Mouse (Mus musculus): ENCODE measurements around the gene Kng2. TPM values are rescaled to one million over a fixed set of nuclear protein-coding genes. Genes with fewer than 3 reads are reported as not detected.
"Not testable (repeated sequence)": the region's sequence is repeated elsewhere in the genome, so short reads cannot be mapped to it uniquely, and the experiment has no call there.

The Kng2 gene
- total and polyA plus RNA-seq, 2 experiments from 2014 or later: 0.15 TPM; not detected in 1

- Histone ChIP-seq H3K4me1 (ENCODE audit: control insufficient read depth, insufficient read depth) (no peaks in the 10 kb centered on the region), H3K27me3 (ENCODE audit: control insufficient read depth, insufficient read depth, low read length) (no peaks in the 10 kb centered on the region), H3K27ac (ENCODE audit: low read depth) (no peak overlapping the region), H3K4me3 (ENCODE audit: low read depth, low read length) (no peak overlapping the region), H3K9me3 (replicated peaks; ENCODE audit: control insufficient read depth, low read length) (no peaks in the 10 kb centered on the region), H3K9ac (replicated peaks; ENCODE audit: low read depth, low read length) (no peak overlapping the region), H3K4me2 (ENCODE audit: low read depth, low read length) (no peak overlapping the region), H3K36me3 (replicated peaks; ENCODE audit: control insufficient read depth, insufficient read depth, low read length) (no peaks in the 10 kb centered on the region)
- ATAC-seq (ENCODE audit: insufficient read depth, low read depth): no peak
- WGBS: 63% methylated on average over 13 of the region's 13 CpGs
- DNase-seq (ENCODE audit: low spot score): no peak
- TF ChIP-seq EP300 (IDR thresholded peaks at IDR 0.05; ENCODE audit: low read depth) (no peak), CTCF (IDR thresholded peaks at IDR 0.05; ENCODE audit: low read depth) (no peak)
These were observed 73.7 kb downstream of the Kng2 start for GRCm38 (mm10) chr16:22955397-22956084.

DNA sequence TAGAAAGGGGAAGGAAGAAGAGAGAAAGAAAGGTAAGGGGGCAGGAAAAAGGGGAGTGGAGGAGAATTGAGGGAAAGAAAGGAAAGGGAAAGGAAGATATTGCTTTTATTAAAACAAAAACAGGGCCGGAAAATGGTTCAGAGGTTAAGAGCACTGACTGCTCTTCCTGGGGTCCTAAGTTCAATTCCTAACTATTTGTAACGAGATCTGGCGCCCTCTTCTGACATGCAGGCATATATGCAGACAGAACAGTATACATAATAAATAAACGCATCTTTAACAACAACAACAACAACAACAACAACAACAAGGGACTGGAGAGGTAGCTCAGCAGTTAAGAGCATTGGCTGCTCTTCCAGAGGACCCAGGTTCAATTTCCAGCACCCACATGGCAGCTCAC is 76.2 kb downstream of the Kng2 start:
- DNase-seq (ENCODE audit: low spot score) (no peak), ATAC-seq (ENCODE audit: insufficient read depth, low read depth) (no peak)
- Histone ChIP-seq H3K27me3 (ENCODE audit: control insufficient read depth, insufficient read depth, low read length) (no peaks in the 10 kb centered on the region), H3K4me2 (ENCODE audit: low read depth, low read length) (no peak overlapping the region), H3K36me3 (replicated peaks; ENCODE audit: control insufficient read depth, insufficient read depth, low read length) (no peaks in the 10 kb centered on the region), H3K27ac (ENCODE audit: low read depth) (no peak overlapping the region), H3K9me3 (replicated peaks; ENCODE audit: control insufficient read depth, low read length) (no peaks in the 10 kb centered on the region), H3K4me1 (ENCODE audit: control insufficient read depth, insufficient read depth) (no peaks in the 10 kb centered on the region), H3K9ac (replicated peaks; ENCODE audit: low read depth, low read length) (no peak overlapping the region), H3K4me3 (ENCODE audit: low read depth, low read length) (no peak overlapping the region)
- TF ChIP-seq CTCF (IDR thresholded peaks at IDR 0.05; ENCODE audit: low read depth) (peak; percentile 40), EP300 (IDR thresholded peaks at IDR 0.05; ENCODE audit: low read depth) (no peak)
- 23% methylated on average over 4 of the region's 4 CpGs for WGBS

- WGBS: 85% methylated on average over 6 of the region's 6 CpGs
- H3K9me3 ChIP-seq (replicated peaks; ENCODE audit: control insufficient read depth, low read length): no peaks in the 10 kb centered on the region
- TF ChIP-seq EP300 (IDR thresholded peaks at IDR 0.05; ENCODE audit: low read depth): no peak
- TF ChIP-seq CTCF (IDR thresholded peaks at IDR 0.05; ENCODE audit: low read depth): no peak
These were observed 78.4 kb downstream of the Kng2 start, which contains the start of gene Hrg for GRCm38 (mm10) chr16:22950840-22951395. Gene Hrg (plus strand): TSS chr16:22951072.

DNA sequence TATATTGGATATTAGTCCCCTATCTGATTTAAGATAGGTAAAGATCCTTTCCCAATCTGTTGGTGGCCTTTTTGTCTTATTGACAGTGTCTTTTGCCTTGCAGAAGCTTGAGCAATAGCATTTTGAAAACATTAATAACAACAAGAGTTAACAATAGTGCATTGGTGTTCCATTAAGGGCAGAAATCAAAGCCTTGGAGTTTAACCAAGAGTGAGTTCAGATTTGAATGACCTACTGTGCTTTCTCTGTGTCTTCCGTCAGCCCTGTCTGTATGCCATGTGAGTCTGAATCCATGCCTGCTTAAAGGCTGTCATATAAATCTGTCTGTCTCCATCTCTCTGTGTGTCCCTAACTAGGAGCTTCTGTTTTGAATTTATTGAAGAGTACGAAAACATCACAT is 81.9 kb downstream of the Kng2 start:
- H3K36me3 ChIP-seq (replicated peaks; ENCODE audit: control insufficient read depth, insufficient read depth, low read length): no peaks in the 10 kb centered on the region
- TF ChIP-seq EP300 (IDR thresholded peaks at IDR 0.05; ENCODE audit: low read depth): no peak
- TF ChIP-seq CTCF (IDR thresholded peaks at IDR 0.05; ENCODE audit: low read depth): no peak
- no peaks in the 10 kb centered on the region for H3K27me3 ChIP-seq (ENCODE audit: control insufficient read depth, insufficient read depth, low read length)
- no peak overlapping the region for H3K4me3 ChIP-seq (ENCODE audit: low read depth, low read length)
- no peaks in the 10 kb centered on the region for H3K4me1 ChIP-seq (ENCODE audit: control insufficient read depth, insufficient read depth)
- DNase-seq (ENCODE audit: low spot score): no peak
- no peak overlapping the region for H3K4me2 ChIP-seq (ENCODE audit: low read depth, low read length)
- ATAC-seq (ENCODE audit: insufficient read depth, low read depth): no peak
- H3K9me3 ChIP-seq (replicated peaks; ENCODE audit: control insufficient read depth, low read length): no peaks in the 10 kb centered on the region
- H3K9ac ChIP-seq (replicated peaks; ENCODE audit: low read depth, low read length): no peak overlapping the region
- WGBS: 69% methylated on average over 2 of the region's 2 CpGs
- H3K27ac ChIP-seq (ENCODE audit: low read depth): no peak overlapping the region

More at GRCm38 (mm10) chr16:22950840-22951395, 78.4 kb downstream of the Kng2 start, which contains the start of gene Hrg:
- H3K36me3 ChIP-seq (replicated peaks; ENCODE audit: control insufficient read depth, insufficient read depth, low read length): no peaks in the 10 kb centered on the region
- DNase-seq (ENCODE audit: low spot score) (no peak), ATAC-seq (ENCODE audit: insufficient read depth, low read depth) (no peak)
- H3K4me3 ChIP-seq (ENCODE audit: low read depth, low read length): no peak within 1 kb of the TSS
- H3K27me3 ChIP-seq (ENCODE audit: control insufficient read depth, insufficient read depth, low read length): no peaks in the 10 kb centered on the region
- no peak within 1 kb of the TSS for H3K9ac ChIP-seq (replicated peaks; ENCODE audit: low read depth, low read length)
- H3K4me1 ChIP-seq (ENCODE audit: control insufficient read depth, insufficient read depth): no peaks in the 10 kb centered on the region
- H3K4me2 ChIP-seq (ENCODE audit: low read depth, low read length): no peak within 1 kb of the TSS
- H3K27ac ChIP-seq (ENCODE audit: low read depth): no peak within 1 kb of the TSS

- H3K9ac ChIP-seq (replicated peaks; ENCODE audit: low read depth, low read length); H3K27me3 ChIP-seq (ENCODE audit: control insufficient read depth, insufficient read depth, low read length); H3K36me3 ChIP-seq (replicated peaks; ENCODE audit: control insufficient read depth, insufficient read depth, low read length); ATAC-seq (ENCODE audit: insufficient read depth, low read depth); H3K4me3 ChIP-seq (ENCODE audit: low read depth, low read length); H3K9me3 ChIP-seq (replicated peaks; ENCODE audit: control insufficient read depth, low read length); H3K4me2 ChIP-seq (ENCODE audit: low read depth, low read length); H3K27ac ChIP-seq (ENCODE audit: low read depth); H3K4me1 ChIP-seq (ENCODE audit: control insufficient read depth, insufficient read depth); DNase-seq (ENCODE audit: low spot score): not testable (repeated sequence)
These were observed 87.3 kb downstream of the Kng2 start for GRCm38 (mm10) chr16:22941825-22942476.

Measured in heart, postnatal 0 days (tissue).